In genomic region chr8:71685573-71685972, GRCm38 (mm10) we compare ENCODE assay signal across 10 mouse cellular contexts. TPM values are rescaled to one million over a fixed set of nuclear protein-coding genes. Genes with fewer than 3 reads are reported as not detected.
DNase-seq lines count a peak whose midpoint lies in the region; ATAC-seq and TF ChIP-seq lines count a peak whose summit lies in the region.
"Had no signal": no experiment of that assay in that cellular context is flagged by ENCODE, and none has a peak within 500 bp of the region (broad histone marks: within the 10 kb centered on the region; RNA-seq: fewer than 3 reads in every experiment).

No protein-coding gene starts in this region.

- no peak for DNase-seq in frontal cortex, postnatal 25 days (ENCODE audit: low spot score in 2 of 2)
- no peak for DNase-seq in ovary, adult 18-20 months (ENCODE audit: low spot score)
- no peak for DNase-seq in thymus, postnatal 25 days
- DNase-seq in left cerebral cortex, postnatal 36 days (ENCODE audit: low spot score in 2 of 2): no peak
- DNase-seq: kidney, adult 18-20 months had no signal

- TF ChIP-seq EP300 in ES-Bruce4 (IDR thresholded peaks at IDR 0.05; ENCODE audit: insufficient read depth, low read depth, low read length): peak; percentile 16; the same call in 1 of the 2 replicates

- peaks cover 12% of the 10 kb centered on the region for H3K4me1 ChIP-seq in ES-Bruce4 (ENCODE audit: control insufficient read depth, insufficient read depth, low read length)
- H3K4me1 ChIP-seq in forebrain, embryonic 13.5 days: peaks cover 14% of the 10 kb centered on the region
- H3K4me1 ChIP-seq in liver, embryonic 12.5 days: peaks cover 20% of the 10 kb centered on the region

- no peaks in the 10 kb centered on the region for H3K36me3 ChIP-seq in ES-Bruce4 (ENCODE audit: control insufficient read depth, insufficient read depth, low read length, poor library complexity, severe bottlenecking)
- H3K36me3 ChIP-seq in forebrain, embryonic 13.5 days (ENCODE audit: poor library complexity, severe bottlenecking): no peaks in the 10 kb centered on the region
- peaks cover 4% of the 10 kb centered on the region; the same call in 1 of the 2 replicates for H3K36me3 ChIP-seq in liver, embryonic 12.5 days

- H3K27me3 ChIP-seq in ES-Bruce4 (ENCODE audit: control insufficient read depth, insufficient read depth, low read length, poor library complexity, severe bottlenecking): no peaks in the 10 kb centered on the region
- H3K27me3 ChIP-seq in forebrain, embryonic 13.5 days: peaks cover 100% of the 10 kb centered on the region
- peaks cover 100% of the 10 kb centered on the region for H3K27me3 ChIP-seq in liver, embryonic 12.5 days (replicated peaks)

- H3K9me3 ChIP-seq in ES-Bruce4 (replicated peaks; ENCODE audit: control insufficient read depth, insufficient read depth, low read length, poor library complexity, severe bottlenecking): no peaks in the 10 kb centered on the region
- H3K9me3 ChIP-seq in forebrain, embryonic 13.5 days (replicated peaks): no peaks in the 10 kb centered on the region
- no peaks in the 10 kb centered on the region for H3K9me3 ChIP-seq in liver, embryonic 12.5 days (replicated peaks)

- intact Hi-C loops in left cerebral cortex, postnatal 36 days (cut with DNase I): no loop called here

- H3K9ac ChIP-seq in ES-Bruce4 (ENCODE audit: low read depth, poor library complexity, severe bottlenecking): peak overlapping the region; percentile 4; the same call in 1 of the 2 replicates
- H3K9ac ChIP-seq in forebrain, embryonic 13.5 days: peak overlapping the region; percentile 45
- no peak overlapping the region for H3K9ac ChIP-seq in liver, embryonic 12.5 days

- WGBS in forebrain, embryonic 13.5 days: under 1% methylated on average over 28 of the region's 29 CpGs
- WGBS in liver, embryonic 12.5 days (ENCODE audit: insufficient replicate concordance): 49% methylated on average over 29 of the region's 29 CpGs

- H3K27ac ChIP-seq in ES-Bruce4 (ENCODE audit: insufficient read depth, low read length): no peak overlapping the region
- no peak overlapping the region for H3K27ac ChIP-seq in forebrain, embryonic 13.5 days
- no peak overlapping the region for H3K27ac ChIP-seq in liver, embryonic 12.5 days

- peak; percentile 74 for TF ChIP-seq CTCF in ES-Bruce4 (IDR thresholded peaks at IDR 0.05; ENCODE audit: low read depth, low read length)

- peak; percentile 22; the same call in 1 of the 2 replicates for ATAC-seq in frontal cortex, adult (ENCODE audit: low TSS enrichment)
- ATAC-seq in forebrain, embryonic 13.5 days: peak; percentile 41
- no peak for ATAC-seq in liver, embryonic 12.5 days

- TF ChIP-seq POLR2A in ES-Bruce4 (IDR thresholded peaks at IDR 0.05; ENCODE audit: insufficient read depth, low read length): no peak

- H3K4me2 ChIP-seq in forebrain, embryonic 13.5 days: peak overlapping the region; percentile 56
- peak overlapping the region; percentile 32; the same call in 1 of the 2 replicates for H3K4me2 ChIP-seq in liver, embryonic 12.5 days

- peak overlapping the region; percentile 33 for H3K4me3 ChIP-seq in ES-Bruce4 (ENCODE audit: low read depth, low read length)
- H3K4me3 ChIP-seq in forebrain, embryonic 13.5 days: peak overlapping the region; percentile 33
- no peak overlapping the region for H3K4me3 ChIP-seq in liver, embryonic 12.5 days
- H3K4me3 ChIP-seq: myocyte had no signal

RNA-seq across cellular contexts. Expression of gene Insl3, which starts 3.4 kb away (rescaled TPM):
- polyA plus RNA-seq in ES-Bruce4 (2011; ENCODE audit: insufficient read depth, insufficient read length, low read depth, missing spikeins): 1.3 and 3.7 TPM in 2 replicates
- polyA plus RNA-seq in forebrain, embryonic 13.5 days (2015; fragmentation: Nextera tagmentation; extraction: Ambion mirVana): 0.47 TPM in 1 of 2 replicates, not detected in the other
- 1.5 and 2.1 TPM in 2 replicates for polyA plus RNA-seq in liver, embryonic 12.5 days (2016; fragmentation: Nextera tagmentation; extraction: Ambion mirVana)
- total RNA-seq in left cerebral cortex, postnatal 36 days (2021): 1 to 10 TPM in 1 of 2 experiments, under 1 TPM in 1; 0.59 to 1.9 TPM

RNA-seq across cellular contexts. Expression of gene Jak3, which starts 9.5 kb away (rescaled TPM):
- 8.0 and 9.7 TPM in 2 replicates for polyA plus RNA-seq in ES-Bruce4 (2011; ENCODE audit: insufficient read depth, insufficient read length, low read depth, missing spikeins)
- 1.6 and 1.7 TPM in 2 replicates for polyA plus RNA-seq in forebrain, embryonic 13.5 days (2015; fragmentation: Nextera tagmentation; extraction: Ambion mirVana)
- 9.2 and 10.4 TPM in 2 replicates for polyA plus RNA-seq in liver, embryonic 12.5 days (2016; fragmentation: Nextera tagmentation; extraction: Ambion mirVana)
- total RNA-seq in left cerebral cortex, postnatal 36 days (2021): 1 to 10 TPM; 4.0 to 5.5 TPM

RNA-seq across cellular contexts. Expression of gene Unc13a, which starts 14.0 kb away (rescaled TPM):
- 3.8 and 6.3 TPM in 2 replicates for polyA plus RNA-seq in ES-Bruce4 (2011; ENCODE audit: insufficient read depth, insufficient read length, low read depth, missing spikeins)
- polyA plus RNA-seq in forebrain, embryonic 13.5 days (2015; fragmentation: Nextera tagmentation; extraction: Ambion mirVana): 13.0 and 15.8 TPM in 2 replicates
- polyA plus RNA-seq in liver, embryonic 12.5 days (2016; fragmentation: Nextera tagmentation; extraction: Ambion mirVana): 0.22 and 0.31 TPM in 2 replicates
- total RNA-seq in left cerebral cortex, postnatal 36 days (2021): 100 to 1,000 TPM; 278 to 328 TPM

RNA-seq across cellular contexts. Expression of gene B3gnt3, which starts 16.0 kb away (rescaled TPM):
- polyA plus RNA-seq in ES-Bruce4 (2011; ENCODE audit: insufficient read depth, insufficient read length, low read depth, missing spikeins): 1.8 and 2.0 TPM in 2 replicates
- 0.33 and 0.44 TPM in 2 replicates for polyA plus RNA-seq in forebrain, embryonic 13.5 days (2015; fragmentation: Nextera tagmentation; extraction: Ambion mirVana)
- 3.6 and 4.2 TPM in 2 replicates for polyA plus RNA-seq in liver, embryonic 12.5 days (2016; fragmentation: Nextera tagmentation; extraction: Ambion mirVana)
- total RNA-seq in left cerebral cortex, postnatal 36 days (2021): under 1 TPM; 0.52 to 0.75 TPM

RNA-seq across cellular contexts. Expression of gene Fcho1, which starts 39.9 kb away (rescaled TPM):
- polyA plus RNA-seq in ES-Bruce4 (2011; ENCODE audit: insufficient read depth, insufficient read length, low read depth, missing spikeins): 8.7 and 8.8 TPM in 2 replicates
- 39.6 and 47.2 TPM in 2 replicates for polyA plus RNA-seq in forebrain, embryonic 13.5 days (2015; fragmentation: Nextera tagmentation; extraction: Ambion mirVana)
- 19.5 and 20.6 TPM in 2 replicates for polyA plus RNA-seq in liver, embryonic 12.5 days (2016; fragmentation: Nextera tagmentation; extraction: Ambion mirVana)
- total RNA-seq in left cerebral cortex, postnatal 36 days (2021): 100 to 1,000 TPM; 156 to 193 TPM
- polyA plus RNA-seq: myocyte had no signal
